Mouse (Mus musculus) heart, embryonic 11.5 days (tissue): Measurements from ENCODE around the gene Ric1. TPM values are rescaled to one million over a fixed set of nuclear protein-coding genes. Genes with fewer than 3 reads are reported as not detected.

Source experiments
- ATAC-seq: fragments of 200-750 bp; cut with Nextera tagmentation; replicated peaks from 2 replicates; pipeline ENCODE4 v1.8.0; 2017; ENCODE audit warnings: moderate library complexity; ENCODE audit not compliant: insufficient number of reproducible peaks, low FRiP score, low TSS enrichment
- H3K27ac ChIP-seq: fragments of 300-500 bp; sonication (generic); 2 replicates; pipeline ENCODE4 v1.5.1; 2014; ENCODE audit warnings: mild to moderate bottlenecking, low read depth, low read length
- H3K27me3 ChIP-seq: fragments of 300-500 bp; sonication (generic); 2 replicates; pipeline ENCODE4 v1.6.1; 2014; ENCODE audit warnings: mild to moderate bottlenecking, low read length, mixed read lengths; ENCODE audit not compliant: control insufficient read depth, insufficient read depth
- H3K36me3 ChIP-seq: fragments of 300-500 bp; sonication (generic); 2 replicates; pipeline ENCODE4 v1.6.1; 2014; ENCODE audit warnings: mild to moderate bottlenecking, low read length, moderate library complexity, mixed read lengths; ENCODE audit not compliant: control insufficient read depth, insufficient read depth
- H3K4me1 ChIP-seq: fragments of 300-500 bp; sonication (generic); 2 replicates; pipeline ENCODE4 v1.6.1; 2014; ENCODE audit warnings: low read length; ENCODE audit not compliant: control insufficient read depth, insufficient read depth
- H3K4me2 ChIP-seq: fragments of 300-500 bp; sonication (generic); 2 replicates; pipeline ENCODE4 v1.6.1; 2014; ENCODE audit warnings: mild to moderate bottlenecking, moderate library complexity
- H3K4me3 ChIP-seq: fragments of 300-500 bp; sonication (generic); 2 replicates; pipeline ENCODE4 v1.5.1; 2014; ENCODE audit warnings: low read depth, low read length
- H3K9ac ChIP-seq: fragments of 300-500 bp; sonication (generic); 2 replicates; pipeline ENCODE4 v1.6.1; 2014; ENCODE audit warnings: mild to moderate bottlenecking, low read depth, low read length, moderate library complexity
- H3K9me3 ChIP-seq: fragments of 300-500 bp; sonication (generic); replicated peaks from 2 replicates; pipeline ENCODE4 v1.6.1; 2016; ENCODE audit warnings: low read length; ENCODE audit not compliant: control insufficient read depth
- WGBS: fragments of 180-500 bp; shearing (Covaris S2); extraction: QIAGEN DNeasy Blood & Tissue Kit; methylation state at CpG from one replicate; pipeline ENCODE4 v1.1.7; 2014; ENCODE audit not compliant: insufficient replicate concordance; 5-methylcytosine and 5-hydroxymethylcytosine counted together
- polyA plus RNA-seq: library from polyadenylated mRNA; unstranded; fragments of >200 nt; fragmentation: Nextera tagmentation; extraction: Ambion mirVana; gene quantifications from 2 replicates; pipeline ENCODE4 v1.2.1, GENCODE M21; 2014

The Ric1 gene
- polyA plus RNA-seq, 1 experiment from 2014 or later = 8.7 TPM

DNA sequence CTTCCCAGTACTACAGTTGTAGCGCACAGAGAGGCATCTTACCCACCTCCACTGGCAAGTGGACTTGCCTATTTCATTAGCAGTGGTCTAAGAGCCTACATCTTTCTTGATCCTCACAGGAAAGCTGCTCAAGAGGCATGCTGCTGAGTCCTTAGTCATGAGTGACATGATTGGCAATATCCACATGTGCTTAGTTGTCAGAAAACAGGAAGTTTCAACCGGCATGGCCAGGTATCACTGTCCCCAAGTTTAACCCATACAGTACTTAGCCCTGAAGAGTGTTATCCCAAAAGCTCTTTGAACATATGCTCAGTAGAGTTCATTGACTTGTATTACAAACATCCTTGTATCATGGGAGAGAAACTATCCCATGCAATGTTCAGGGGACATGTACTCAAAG lies 90.0 kb downstream of the Ric1 start:
- peaks cover 60% of the 10 kb centered on the region for H3K27me3 ChIP-seq

DNA sequence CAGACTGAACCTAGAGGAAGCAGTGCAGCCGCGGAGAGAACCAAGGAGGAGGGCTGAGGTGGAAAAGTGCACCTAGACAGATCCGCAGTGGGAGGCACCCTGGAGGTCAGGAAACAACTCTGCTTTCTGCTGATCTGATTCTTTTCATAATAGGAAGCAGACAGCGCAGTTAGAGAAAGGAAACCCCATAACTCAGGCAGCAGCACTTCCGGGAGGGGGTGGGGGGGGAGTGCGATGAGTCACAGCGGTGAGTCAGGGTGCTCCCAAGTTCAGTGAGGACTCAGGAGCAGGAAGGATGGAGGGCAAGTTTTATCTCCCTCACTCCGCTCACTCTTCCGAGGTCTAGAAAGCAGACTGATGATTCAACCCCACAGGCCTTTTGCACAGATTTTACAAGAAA lies 119.0 kb downstream of the Ric1 start:
- H3K27me3 ChIP-seq = peaks cover 11% of the 10 kb centered on the region; the same call in 1 of the 2 replicates
- no peaks in the 10 kb centered on the region for H3K9me3 ChIP-seq
- H3K4me2 ChIP-seq = peak overlapping the region; percentile 42
- ATAC-seq = no peak
- WGBS = 45% methylated on average over 7 of the region's 9 CpGs
- H3K27ac ChIP-seq = no peak overlapping the region
- H3K4me3 ChIP-seq = no peak overlapping the region
- no peaks in the 10 kb centered on the region for H3K36me3 ChIP-seq
- 0 out of 2 replicates have a peak, but pooled peaks cover 5% of the 10 kb centered on the region for H3K4me1 ChIP-seq
- no peak overlapping the region for H3K9ac ChIP-seq

More for the DNA sequence above, 90.0 kb downstream of the Ric1 start:
- 68% methylated on average over 2 of the region's 2 CpGs for WGBS
- no peak overlapping the region for H3K9ac ChIP-seq
- H3K4me2 ChIP-seq = no peak overlapping the region
- peaks cover 10% of the 10 kb centered on the region; the same call in 1 of the 2 replicates for H3K36me3 ChIP-seq
- H3K9me3 ChIP-seq = no peaks in the 10 kb centered on the region
- no peak for ATAC-seq
- no peak overlapping the region for H3K27ac ChIP-seq
- H3K4me3 ChIP-seq = no peak overlapping the region
- H3K4me1 ChIP-seq = peaks cover 6% of the 10 kb centered on the region; the same call in 1 of the 2 replicates

DNA sequence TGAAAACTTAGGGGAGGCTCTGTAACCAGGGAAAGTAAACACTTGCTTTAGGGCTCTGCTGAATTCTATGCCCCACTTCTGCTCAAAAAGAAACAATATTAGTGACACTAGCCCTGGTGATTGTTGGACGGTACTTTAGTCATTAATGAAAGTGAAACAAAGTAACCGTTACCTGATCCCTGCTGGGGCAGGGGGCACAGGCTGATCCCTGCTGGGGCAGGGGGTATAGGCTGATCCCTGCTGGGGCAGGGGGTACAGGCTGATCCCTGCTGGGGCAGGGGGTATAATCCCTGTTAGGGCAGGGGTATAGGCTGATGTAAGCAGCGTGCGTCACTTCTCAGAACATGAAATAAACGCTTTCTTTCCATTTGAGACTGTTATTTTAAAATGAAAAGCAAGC lies 119.4 kb downstream of the Ric1 start:
- Histone ChIP-seq H3K27ac (0 out of 2 replicates have a peak overlapping the region, but pooled peaks have one; percentile 15), H3K36me3 (no peaks in the 10 kb centered on the region), H3K4me2 (peak overlapping the region; percentile 42), H3K27me3 (peaks cover 12% of the 10 kb centered on the region; the same call in 1 of the 2 replicates), H3K4me3 (no peak overlapping the region), H3K4me1 (0 out of 2 replicates have a peak, but pooled peaks cover 5% of the 10 kb centered on the region), H3K9me3 (no peaks in the 10 kb centered on the region), H3K9ac (no peak overlapping the region)
- no peak for ATAC-seq
- 69% methylated on average over 5 of the region's 5 CpGs for WGBS

DNA sequence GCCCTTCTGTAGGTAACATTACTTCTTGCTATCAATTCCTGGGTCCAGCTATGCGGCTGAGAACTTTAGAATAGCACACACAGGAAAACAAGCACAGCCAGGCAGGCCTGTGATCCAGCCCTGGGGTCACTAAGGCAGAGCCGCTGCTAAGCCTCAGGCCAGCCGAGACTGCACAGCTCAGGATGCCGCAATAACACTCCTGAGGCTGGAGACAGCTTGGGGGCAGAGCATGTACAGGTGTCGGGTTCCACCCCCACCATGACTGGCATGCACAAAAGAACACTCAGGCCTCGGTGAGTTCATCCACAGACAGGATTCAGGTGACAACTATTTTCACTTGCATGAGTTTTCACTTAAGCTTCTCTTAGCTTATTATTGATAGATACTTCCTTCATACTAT lies 120.1 kb downstream of the Ric1 start:
- Histone ChIP-seq H3K4me1 (0 out of 2 replicates have a peak, but pooled peaks cover 5% of the 10 kb centered on the region), H3K36me3 (no peaks in the 10 kb centered on the region), H3K4me3 (no peak overlapping the region), H3K4me2 (no peak overlapping the region), H3K27ac (no peak overlapping the region), H3K9ac (no peak overlapping the region), H3K27me3 (peaks cover 12% of the 10 kb centered on the region; the same call in 1 of the 2 replicates), H3K9me3 (no peaks in the 10 kb centered on the region)
- ATAC-seq = no peak
- 55% methylated on average over 6 of the region's 6 CpGs for WGBS

DNA sequence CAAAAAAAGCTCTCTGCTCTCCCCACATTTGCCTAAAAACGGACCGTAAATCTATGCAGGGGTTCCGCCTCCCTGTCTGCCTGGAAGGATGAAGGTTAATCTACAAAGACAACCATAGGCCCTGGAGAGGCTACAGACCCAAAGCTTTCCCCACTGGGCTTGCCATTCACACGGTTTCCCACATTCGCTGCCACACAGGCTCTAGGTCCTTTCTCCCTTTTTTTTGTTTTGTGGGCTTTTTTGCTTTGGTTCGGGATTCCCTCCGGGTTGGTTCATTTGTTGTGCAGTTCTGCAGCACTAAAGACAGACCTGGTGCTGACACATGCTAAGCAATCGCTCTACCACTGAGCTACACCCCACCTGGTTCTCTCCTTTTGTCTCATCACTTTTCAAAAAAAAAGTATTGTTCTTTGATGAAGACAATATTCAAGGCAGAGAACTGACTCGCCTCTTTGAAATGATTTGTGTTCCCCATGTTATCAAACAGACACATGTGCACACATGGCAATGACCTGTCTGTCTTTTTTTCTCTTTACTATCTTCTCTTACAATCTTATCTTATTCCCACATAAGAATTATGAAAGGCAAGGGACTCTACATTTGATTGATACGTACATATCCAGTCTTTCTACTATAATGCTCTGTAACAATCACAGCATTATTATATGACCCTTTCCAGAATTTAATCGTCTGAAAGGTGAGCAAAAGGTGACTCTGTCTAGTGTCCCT lies 121.3 kb downstream of the Ric1 start:
- Histone ChIP-seq H3K9me3 (no peaks in the 10 kb centered on the region), H3K9ac (no peak overlapping the region), H3K4me3 (no peak overlapping the region), H3K27ac (no peak overlapping the region), H3K36me3 (no peaks in the 10 kb centered on the region), H3K4me2 (no peak overlapping the region), H3K4me1 (0 out of 2 replicates have a peak, but pooled peaks cover 5% of the 10 kb centered on the region), H3K27me3 (peaks cover 12% of the 10 kb centered on the region; the same call in 1 of the 2 replicates)
- ATAC-seq = no peak
- WGBS = 85% methylated on average over 11 of the region's 11 CpGs

DNA sequence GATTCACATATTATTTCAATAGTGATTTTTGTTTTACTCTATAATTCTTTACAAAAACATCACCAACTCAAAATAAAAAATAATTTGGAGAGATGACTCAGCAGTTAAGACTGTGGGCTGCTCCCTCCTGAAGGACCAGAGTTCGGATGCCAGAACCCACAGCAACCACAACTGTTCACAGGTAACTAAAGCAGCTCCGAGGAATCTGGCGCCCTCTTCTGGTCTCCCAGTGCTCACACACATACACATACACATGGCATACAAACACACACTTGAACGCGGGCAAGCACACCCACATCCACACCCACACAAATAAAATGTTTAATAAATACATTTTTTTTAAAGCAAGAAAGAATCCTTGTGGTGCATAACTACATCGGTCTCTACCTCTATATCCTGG lies 122.7 kb downstream of the Ric1 start:
- no peak overlapping the region for H3K4me2 ChIP-seq
- no peaks in the 10 kb centered on the region for H3K9me3 ChIP-seq
- no peak overlapping the region for H3K4me3 ChIP-seq
- no peak overlapping the region for H3K9ac ChIP-seq
- H3K4me1 ChIP-seq = 0 out of 2 replicates have a peak, but pooled peaks cover 5% of the 10 kb centered on the region
- no peak overlapping the region for H3K27ac ChIP-seq
- no peaks in the 10 kb centered on the region for H3K36me3 ChIP-seq
- ATAC-seq = no peak
- 91% methylated on average over 6 of the region's 6 CpGs for WGBS
- peaks cover 11% of the 10 kb centered on the region; the same call in 1 of the 2 replicates for H3K27me3 ChIP-seq

DNA sequence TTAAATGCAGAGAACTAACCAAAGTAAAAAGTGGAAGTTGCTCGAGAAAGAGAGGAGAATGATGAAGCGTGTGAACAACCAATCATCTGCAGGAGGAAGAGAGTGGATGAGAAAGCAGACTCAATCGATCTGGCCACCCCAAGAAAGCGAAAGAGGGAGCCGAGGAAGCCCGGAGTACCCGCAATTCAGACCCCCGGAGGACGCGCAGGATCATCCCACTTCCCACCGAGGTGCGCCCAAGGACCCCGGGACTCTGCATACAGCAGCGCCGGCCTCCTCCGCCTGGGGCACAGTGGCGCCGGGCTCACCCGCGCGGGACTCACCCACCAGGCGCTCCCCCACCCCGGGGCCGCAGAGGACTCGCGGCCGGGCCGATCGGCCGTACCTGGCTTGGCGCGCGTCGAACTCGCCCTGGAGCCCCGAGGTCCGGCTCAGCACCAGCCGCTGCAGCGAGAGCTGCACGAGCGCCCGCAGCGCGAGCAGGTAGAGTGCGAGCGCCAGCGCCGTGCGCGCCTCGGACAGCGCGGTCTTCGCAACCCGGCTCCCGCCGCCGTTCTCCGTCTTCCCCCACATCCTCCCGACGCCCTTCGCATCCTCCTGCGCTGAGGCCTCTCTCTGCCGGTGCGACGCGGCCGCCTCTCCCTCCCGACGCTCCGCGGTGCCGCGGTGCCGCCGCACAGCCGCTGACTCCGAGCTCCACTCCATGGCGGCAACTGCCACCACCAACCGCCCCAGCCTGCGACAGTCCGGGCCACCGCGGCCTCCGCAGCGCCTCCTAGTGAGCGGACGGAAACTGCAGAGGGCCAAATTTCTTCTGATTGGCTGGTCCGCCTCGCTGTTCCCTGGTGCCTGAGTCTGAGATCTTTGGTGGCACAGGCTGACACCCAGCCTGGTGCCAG lies 125.8 kb downstream of the Ric1 start, which contains the start of gene Ermp1:
Gene Ermp1 (minus strand): TSS at position 765 of the 899 bp plus-strand sequence.
- peak within 1 kb of the TSS; percentile 73 for H3K27ac ChIP-seq
- H3K9me3 ChIP-seq = no peaks in the 10 kb centered on the region
- H3K9ac ChIP-seq = peak within 1 kb of the TSS; percentile 83
- peak; percentile 86 for ATAC-seq
- H3K4me2 ChIP-seq = peak within 1 kb of the TSS; percentile 83
- peaks cover 10% of the 10 kb centered on the region for H3K27me3 ChIP-seq
- H3K4me3 ChIP-seq = peak within 1 kb of the TSS; percentile 85
- WGBS = under 1% methylated on average over 90 of the region's 90 CpGs
- no peaks in the 10 kb centered on the region for H3K4me1 ChIP-seq
- no peaks in the 10 kb centered on the region for H3K36me3 ChIP-seq

DNA sequence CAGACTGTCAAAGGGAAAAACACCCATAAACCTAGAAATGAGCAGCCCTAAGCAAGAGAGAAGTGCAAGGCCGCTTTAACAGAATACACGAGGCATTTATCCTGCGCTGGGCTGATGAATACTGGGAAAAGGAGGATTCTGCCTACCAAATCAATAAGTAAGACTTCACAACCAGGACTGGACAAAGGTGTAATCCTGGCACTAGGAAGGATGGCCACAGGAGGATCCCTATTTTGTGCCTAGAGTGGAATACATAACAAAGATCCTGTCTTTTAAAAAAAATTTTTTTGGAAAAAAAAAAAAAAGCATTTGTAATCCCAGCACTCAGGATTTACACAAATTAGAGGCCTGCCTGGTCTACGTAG lies 126.5 kb downstream of the Ric1 start:
- Histone ChIP-seq H3K27ac (no peak overlapping the region), H3K9ac (no peak overlapping the region), H3K4me1 (no peaks in the 10 kb centered on the region), H3K27me3 (peaks cover 8% of the 10 kb centered on the region), H3K4me3 (peak overlapping the region; percentile 85), H3K36me3 (no peaks in the 10 kb centered on the region), H3K9me3 (no peaks in the 10 kb centered on the region), H3K4me2 (peak overlapping the region; percentile 83)
- no peak for ATAC-seq
- 25% methylated on average over 4 of the region's 4 CpGs for WGBS
